ENCODE assay signal across 20 mouse cellular contexts in the genomic region with DNA sequence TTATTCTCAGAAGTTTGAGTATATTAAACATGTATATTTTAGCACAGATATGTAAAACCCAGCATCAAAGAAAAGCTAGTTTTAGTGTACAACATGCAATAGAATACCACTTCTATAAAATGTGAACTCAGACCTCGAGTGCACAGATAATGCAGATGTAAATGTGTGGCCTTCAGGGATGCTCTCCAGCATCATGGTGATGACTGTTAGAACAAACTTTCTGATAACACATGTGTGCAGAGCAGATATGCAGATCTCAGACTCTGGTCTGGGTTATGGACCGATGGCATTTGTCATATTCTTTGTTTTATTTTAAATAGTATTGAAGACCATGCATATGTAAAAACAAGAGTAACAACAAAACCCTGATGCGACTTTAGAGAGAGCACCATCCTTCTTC.
DNase-seq lines count a peak whose midpoint lies in the region; ATAC-seq and TF ChIP-seq lines count a peak whose summit lies in the region.
"Had no signal": no experiment of that assay in that cellular context is flagged by ENCODE, and none has a peak within 500 bp of the region (broad histone marks: within the 10 kb centered on the region; RNA-seq: fewer than 3 reads in every experiment).

No protein-coding gene starts in this region.

- H3K9ac ChIP-seq in liver, embryonic 12.5 days = no peak overlapping the region
- no peak overlapping the region for H3K9ac ChIP-seq in liver, postnatal 0 days (replicated peaks)
- H3K9ac ChIP-seq: embryonic facial prominence, embryonic 15.5 days; forebrain, embryonic 12.5 days; hindbrain, embryonic 13.5 days had no signal

- no peaks in the 10 kb centered on the region for H3K9me3 ChIP-seq in liver, embryonic 12.5 days (replicated peaks)
- no peaks in the 10 kb centered on the region for H3K9me3 ChIP-seq in liver, postnatal 0 days (ENCODE audit: low read length)
- H3K9me3 ChIP-seq: embryonic facial prominence, embryonic 15.5 days; forebrain, embryonic 12.5 days; hindbrain, embryonic 13.5 days had no signal

- peak; percentile 73 for TF ChIP-seq EP300 in liver, postnatal 0 days (IDR thresholded peaks at IDR 0.05; ENCODE audit: low read depth)

- no peak for TF ChIP-seq CTCF in liver, postnatal 0 days (IDR thresholded peaks at IDR 0.05; ENCODE audit: low read depth)

- no peak overlapping the region for H3K4me2 ChIP-seq in liver, embryonic 12.5 days
- no peak overlapping the region for H3K4me2 ChIP-seq in liver, postnatal 0 days (ENCODE audit: low read depth, low read length)
- H3K4me2 ChIP-seq: embryonic facial prominence, embryonic 15.5 days; forebrain, embryonic 12.5 days; heart, embryonic 11.5 days; hindbrain, embryonic 13.5 days had no signal

- peak; percentile 33 for DNase-seq in c-Kit-positive CD71-positive TER-119-positive erythroid progenitor cells, embryonic 14.5 days (ENCODE audit: low spot score)
- DNase-seq in liver, postnatal 0 days = no peak
- no peak for DNase-seq in cerebellum, adult 8-10 months
- DNase-seq in cerebellum, postnatal 36 days = no peak
- DNase-seq in spleen, adult 12 weeks (ENCODE audit: low spot score) = no peak
- DNase-seq: adrenal gland, adult 8-10 months; adrenal gland, postnatal 36 days; cerebellum, adult 11-12 months; cerebellum, postnatal 10 days; embryo, embryonic 11 days; gastrocnemius, postnatal 10 days; heart, adult 2 months; heart, postnatal 36 days had no signal

- WGBS in liver, embryonic 12.5 days (ENCODE audit: insufficient replicate concordance) = 48% methylated on average over 3 of the region's 3 CpGs
- WGBS in liver, postnatal 0 days (ENCODE audit: insufficient replicate concordance) = 55% methylated on average over 3 of the region's 3 CpGs

- H3K4me3 ChIP-seq in liver, embryonic 12.5 days = no peak overlapping the region
- no peak overlapping the region for H3K4me3 ChIP-seq in liver, postnatal 0 days (ENCODE audit: low read depth, low read length)
- H3K4me3 ChIP-seq: embryonic facial prominence, embryonic 15.5 days; forebrain, embryonic 12.5 days; heart, adult 2 months; hindbrain, embryonic 13.5 days had no signal

- H3K36me3 ChIP-seq in liver, embryonic 12.5 days = no peaks in the 10 kb centered on the region
- H3K36me3 ChIP-seq in liver, postnatal 0 days (replicated peaks; ENCODE audit: insufficient read depth, low read length) = 0 out of 2 replicates have a peak, but pooled peaks cover 3% of the 10 kb centered on the region
- H3K36me3 ChIP-seq: embryonic facial prominence, embryonic 15.5 days; hindbrain, embryonic 13.5 days had no signal

- no peak overlapping the region for H3K27ac ChIP-seq in liver, embryonic 12.5 days
- H3K27ac ChIP-seq in liver, postnatal 0 days (ENCODE audit: low read depth) = no peak overlapping the region
- H3K27ac ChIP-seq: embryonic facial prominence, embryonic 15.5 days; forebrain, embryonic 12.5 days; heart, adult 2 months; hindbrain, embryonic 13.5 days had no signal

- peak; percentile 78 for ATAC-seq in liver, embryonic 12.5 days
- no peak for ATAC-seq in liver, postnatal 0 days
- ATAC-seq: forebrain, embryonic 16.5 days; intestine, embryonic 16.5 days had no signal

- H3K27me3 ChIP-seq in liver, embryonic 12.5 days (replicated peaks) = no peaks in the 10 kb centered on the region
- no peaks in the 10 kb centered on the region for H3K27me3 ChIP-seq in liver, postnatal 0 days (ENCODE audit: insufficient read depth, low read length)
- H3K27me3 ChIP-seq: embryonic facial prominence, embryonic 15.5 days; forebrain, embryonic 12.5 days; hindbrain, embryonic 13.5 days had no signal

- H3K4me1 ChIP-seq in liver, embryonic 12.5 days = peaks cover 36% of the 10 kb centered on the region
- H3K4me1 ChIP-seq in liver, postnatal 0 days (ENCODE audit: insufficient read depth) = no peaks in the 10 kb centered on the region; the same call in 1 of the 2 replicates
- H3K4me1 ChIP-seq: embryonic facial prominence, embryonic 15.5 days had no signal
